Mouse (Mus musculus) left cerebral cortex, adult 18-20 months (tissue): ENCODE data around the gene Rbm5. TPM values are rescaled to one million over a fixed set of nuclear protein-coding genes. Genes with fewer than 3 reads are reported as not detected.
A peak's percentile ranks its signal among the peaks of the same experiment; 100 is the strongest.

ENCODE experiments used
- DNase-seq, 2 experiments: peaks; one replicate each; pipeline ENCODE4 v3.0.0; 2021 to 2022; ENCODE audit warnings: low spot score in 2 of 2, mixed read lengths in 1 of 2
- long read RNA-seq, 2 experiments: library from polyadenylated mRNA; stranded (forward); transcript quantifications; one replicate each; pipeline ENCODE4 v2.0.0; 2021
- total RNA-seq, 2 experiments: library from RNA; stranded (reverse); gene quantifications; 2 replicates each; pipeline ENCODE4 v1.2.3; 2021

Gene Rbm5
- 100 to 1,000 TPM; 120 to 133 TPM for total RNA-seq
- long read RNA-seq, experiment 1, full-length matches to known transcripts, result 64 of 99 reads
- long read RNA-seq, experiment 1, partial matches to known transcripts, result 19 of 99 reads
- long read RNA-seq, experiment 1, other reads (novel, unspliced or antisense), result 16 of 99 reads
- long read RNA-seq, experiment 2, full-length matches to known transcripts, result 52 of 76 reads
- long read RNA-seq, experiment 2, partial matches to known transcripts, result 13 of 76 reads
- long read RNA-seq, experiment 2, other reads (novel, unspliced or antisense), result 11 of 76 reads

- peak; percentile 93 to 95 for DNase-seq
Observed at GRCm38 (mm10) chr9:107770374-107771290, at the start of gene Rbm5. TSS of gene Rbm5 (minus strand) at chr9:107770996.

GRCm38 (mm10) chr9:107812132-107812531, 41.3 kb upstream of the Rbm5 start:
- no peak for DNase-seq

DNA sequence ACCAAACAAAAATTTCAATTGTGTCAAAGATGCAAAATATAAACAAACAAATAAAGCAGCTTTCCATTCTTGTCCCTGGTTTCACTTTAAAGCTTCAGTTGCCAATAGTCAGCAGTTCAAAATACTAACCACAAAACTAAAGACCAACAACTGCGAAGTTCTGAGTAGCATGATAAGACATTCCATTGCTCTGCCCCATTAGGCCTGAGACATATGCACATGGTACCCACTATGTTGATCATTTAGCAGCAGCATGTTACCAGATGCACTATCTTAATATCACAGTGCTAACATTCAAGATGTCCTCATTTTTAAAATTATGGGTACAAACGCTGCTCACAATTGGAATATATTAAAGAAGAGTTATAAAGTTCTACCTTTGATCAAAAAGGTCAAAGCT, 40.2 kb upstream of the Rbm5 start:
- DNase-seq, result no peak

DNA sequence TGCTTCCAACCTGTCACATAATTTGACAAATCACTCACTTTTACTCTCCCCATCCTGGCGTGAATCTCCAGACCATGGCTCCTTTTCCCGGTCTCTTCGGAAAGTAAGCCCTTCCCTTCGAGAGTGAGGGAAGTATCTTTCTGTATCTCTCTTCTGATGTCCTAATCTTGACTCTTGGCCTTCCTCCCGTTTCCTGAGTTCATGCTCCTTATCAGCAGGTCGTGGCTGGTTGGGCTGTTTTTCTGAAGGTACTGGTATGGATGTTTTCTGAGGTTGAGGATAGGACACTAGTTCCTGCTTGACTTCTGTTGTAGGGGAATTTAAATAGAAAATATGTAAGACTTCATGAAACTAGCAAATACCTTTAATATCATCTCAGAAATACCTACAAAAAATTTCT, 20.9 kb upstream of the Rbm5 start:
- no peak for DNase-seq

DNA sequence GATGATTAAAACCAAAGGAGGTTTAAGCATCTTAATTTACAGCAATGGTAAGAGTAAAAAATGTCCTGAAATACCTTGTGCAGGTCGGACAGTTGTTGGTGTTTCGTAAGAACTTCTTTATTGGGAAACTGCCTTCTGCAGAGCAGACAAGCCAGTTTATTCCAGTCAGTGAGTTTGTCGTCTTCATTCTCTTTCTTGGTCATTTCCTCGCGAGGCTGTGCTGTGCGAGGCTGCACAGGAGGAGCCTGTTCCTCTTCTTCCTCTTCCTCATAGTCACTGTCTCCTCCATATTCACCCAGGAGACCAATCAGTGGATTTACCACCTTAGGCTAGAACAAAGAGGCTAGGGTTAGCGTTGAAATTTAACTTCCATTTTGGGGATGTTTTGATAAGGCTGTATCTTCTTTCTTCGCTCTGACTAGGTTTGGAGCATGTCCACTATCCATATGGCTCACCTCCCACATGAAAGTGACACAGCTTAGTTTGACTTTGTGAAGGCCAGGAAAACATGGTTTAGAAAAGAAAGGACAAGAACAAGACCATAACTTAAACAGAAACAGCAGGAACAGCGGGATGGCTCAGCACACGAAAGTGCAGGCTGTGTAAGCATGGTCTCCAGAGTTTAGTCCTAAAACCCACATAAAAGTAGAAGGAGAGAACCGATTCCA, 11.9 kb upstream of the Rbm5 start:
- DNase-seq, result peak; percentile 33 to 42

- DNase-seq, result no peak
Observed at GRCm38 (mm10) chr9:107776809-107777208, 6.0 kb upstream of the Rbm5 start.

DNA sequence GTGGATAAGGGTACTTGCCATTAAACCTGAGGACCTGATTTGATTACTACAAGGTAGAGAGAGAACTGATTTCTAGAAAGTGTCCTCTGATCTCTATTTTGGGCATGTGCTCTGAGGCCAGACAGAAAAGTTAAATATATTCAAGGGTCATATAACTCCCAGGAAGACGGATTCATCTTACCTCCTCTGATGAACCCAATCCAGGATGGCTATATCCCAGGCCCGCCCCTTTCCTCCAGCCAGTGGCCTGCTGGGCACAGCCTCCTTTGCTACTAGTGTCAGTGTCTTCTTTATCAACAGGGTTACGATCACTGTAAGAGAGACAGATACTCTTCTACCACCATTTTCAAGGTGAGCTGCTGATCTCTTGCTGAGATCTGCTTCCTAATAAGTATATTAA, 3.6 kb upstream of the Rbm5 start:
- no peak for DNase-seq

GRCm38 (mm10) chr9:107771782-107772181, 986 bp upstream of the Rbm5 start:
- DNase-seq, result no peak

DNA sequence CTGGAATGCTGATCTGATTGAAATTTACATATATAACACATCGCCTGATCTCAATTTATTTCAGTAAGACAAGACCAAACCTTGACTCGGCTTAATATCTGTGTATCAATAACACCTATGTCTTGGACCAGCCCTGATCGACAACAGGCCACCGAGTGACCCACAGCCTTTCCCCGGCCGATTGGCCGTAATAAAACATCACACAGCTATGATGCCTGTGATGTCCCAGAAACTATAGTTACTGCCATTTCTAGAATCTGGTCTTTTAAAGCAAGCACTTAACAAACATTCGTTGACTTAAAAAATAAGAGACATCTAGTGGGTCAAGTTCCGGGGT, 791 bp downstream of the Rbm5 start:
- no peak for DNase-seq

DNA sequence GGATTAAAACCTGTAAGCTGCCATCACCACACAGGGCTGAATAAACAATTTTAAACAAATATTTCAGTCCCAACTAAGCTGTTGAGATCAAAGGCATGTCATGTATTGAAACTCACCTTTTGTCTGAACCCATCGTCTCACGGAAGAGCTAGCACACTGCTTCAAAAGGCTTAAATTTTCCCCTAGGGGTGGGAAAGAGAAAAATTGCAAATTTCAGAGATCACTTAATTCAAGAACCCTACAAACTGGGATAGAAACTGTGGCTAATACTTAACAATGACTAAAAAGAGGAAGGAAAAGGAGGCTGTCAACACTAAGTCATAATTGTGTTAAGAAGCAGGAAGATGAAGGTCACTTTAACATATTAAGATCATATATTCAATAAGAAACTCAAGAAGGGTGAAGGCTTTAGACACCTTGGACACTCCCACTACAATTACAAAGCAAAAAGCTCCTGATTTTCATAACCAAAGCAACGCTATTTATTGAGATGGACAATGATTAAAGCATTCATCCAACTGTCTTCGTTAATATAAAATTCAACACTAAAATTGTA, 1.3 kb downstream of the Rbm5 start:
- DNase-seq, result no peak

DNA sequence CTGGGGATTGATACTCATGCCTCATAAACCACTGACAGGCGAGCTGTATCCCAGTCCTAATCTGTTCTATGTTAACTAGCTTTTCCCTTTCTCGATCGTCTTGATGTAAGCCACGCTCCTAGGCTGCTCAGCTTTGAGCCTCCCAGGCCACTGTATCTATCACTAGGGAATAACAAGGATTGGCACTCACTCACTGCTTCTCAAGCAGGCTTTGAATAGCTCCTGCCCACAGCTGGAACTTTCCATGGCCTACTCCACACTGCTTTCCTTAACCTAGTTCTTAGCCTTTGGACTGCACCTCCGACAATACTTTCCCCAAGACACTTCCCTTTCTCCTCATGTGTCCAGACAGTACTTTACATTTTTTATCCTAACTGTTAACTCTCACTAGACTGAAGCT, 1.9 kb downstream of the Rbm5 start:
- no peak for DNase-seq

DNA sequence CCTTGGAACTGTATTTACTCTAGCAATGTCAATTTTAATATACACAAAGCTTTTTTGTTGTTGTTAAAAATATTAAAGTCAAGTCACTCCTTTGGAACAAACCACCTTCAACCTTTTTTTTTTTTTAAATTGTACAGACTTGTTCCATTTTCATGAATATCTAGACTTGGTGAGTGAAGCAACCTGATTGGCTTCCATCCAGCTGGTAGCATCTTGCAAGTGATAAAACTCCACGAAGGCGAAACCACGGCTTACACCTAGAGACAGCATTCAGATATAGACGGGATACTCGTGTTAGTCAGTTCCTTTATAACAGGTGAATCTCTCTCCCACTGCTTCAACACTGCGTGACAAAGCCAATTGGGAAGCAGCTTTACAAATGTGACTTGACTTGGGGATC, 11.2 kb downstream of the Rbm5 start:
- no peak for DNase-seq

DNA sequence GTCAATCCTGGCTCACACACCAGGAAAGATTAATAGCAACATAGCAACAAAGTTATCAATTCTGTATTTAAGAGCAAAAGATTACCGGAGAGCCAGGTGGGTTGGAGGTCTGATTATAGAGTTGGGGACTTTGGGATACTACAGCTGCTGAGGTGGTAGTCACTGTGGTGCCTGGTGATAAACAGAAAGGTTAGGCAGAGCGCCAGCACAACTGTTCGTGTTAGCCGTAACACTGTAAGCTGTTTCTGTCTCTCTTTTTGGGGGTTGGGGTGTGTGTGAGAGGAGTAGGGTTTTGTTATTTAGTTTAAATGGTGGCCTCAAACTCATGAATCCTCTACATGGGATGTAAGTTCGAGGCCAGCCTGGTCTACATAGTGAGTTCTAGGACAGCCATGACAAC, 20.4 kb downstream of the Rbm5 start:
- DNase-seq, result no peak

DNA sequence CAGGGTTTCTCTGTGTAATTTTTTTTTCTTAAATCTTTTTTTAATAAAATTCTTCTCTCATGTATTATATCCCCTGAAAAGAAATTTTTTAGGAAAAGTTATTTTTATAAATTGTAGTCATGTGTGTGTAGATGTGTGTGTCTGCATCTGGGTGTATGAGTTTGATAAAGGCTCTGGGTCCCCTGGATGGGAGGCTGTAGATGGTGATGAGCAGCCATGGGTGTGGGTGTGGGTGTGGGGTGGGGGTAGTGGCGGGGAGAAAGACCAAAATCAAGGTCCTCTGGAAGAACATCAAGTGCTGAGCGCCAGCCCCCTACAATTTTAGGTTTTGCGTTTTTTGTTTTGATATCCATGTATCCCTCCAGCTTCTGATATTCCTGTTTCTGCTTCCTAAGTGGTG, 22.7 kb downstream of the Rbm5 start:
- no peak for DNase-seq

- no peak for DNase-seq
Observed at GRCm38 (mm10) chr9:107747310-107747709, 23.5 kb downstream of the Rbm5 start.

- DNase-seq, result no peak
Observed at GRCm38 (mm10) chr9:107746679-107747078, 24.1 kb downstream of the Rbm5 start.

GRCm38 (mm10) chr9:107744061-107744460, 26.7 kb downstream of the Rbm5 start:
- DNase-seq, result no peak

DNA sequence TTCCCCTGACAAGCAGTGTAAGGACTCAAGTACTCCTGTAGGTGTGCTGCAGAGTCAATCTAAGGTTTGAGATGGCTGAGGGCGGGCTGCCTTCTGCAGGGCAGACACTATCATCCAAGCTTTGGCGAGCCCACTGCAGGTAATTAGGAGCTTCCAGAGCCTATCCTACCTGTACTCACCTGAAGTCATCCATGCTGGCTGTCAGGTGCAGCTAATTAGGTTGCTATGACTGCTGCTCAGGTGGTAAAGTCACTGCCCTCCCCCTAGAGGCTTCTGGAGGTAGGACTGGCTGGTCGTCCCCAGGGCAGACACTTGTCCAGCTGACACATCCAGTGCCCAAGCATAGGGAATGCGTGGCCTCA, 32.0 kb downstream of the Rbm5 start:
- DNase-seq, result peak in 1 of 2 experiments; percentile 21

DNA sequence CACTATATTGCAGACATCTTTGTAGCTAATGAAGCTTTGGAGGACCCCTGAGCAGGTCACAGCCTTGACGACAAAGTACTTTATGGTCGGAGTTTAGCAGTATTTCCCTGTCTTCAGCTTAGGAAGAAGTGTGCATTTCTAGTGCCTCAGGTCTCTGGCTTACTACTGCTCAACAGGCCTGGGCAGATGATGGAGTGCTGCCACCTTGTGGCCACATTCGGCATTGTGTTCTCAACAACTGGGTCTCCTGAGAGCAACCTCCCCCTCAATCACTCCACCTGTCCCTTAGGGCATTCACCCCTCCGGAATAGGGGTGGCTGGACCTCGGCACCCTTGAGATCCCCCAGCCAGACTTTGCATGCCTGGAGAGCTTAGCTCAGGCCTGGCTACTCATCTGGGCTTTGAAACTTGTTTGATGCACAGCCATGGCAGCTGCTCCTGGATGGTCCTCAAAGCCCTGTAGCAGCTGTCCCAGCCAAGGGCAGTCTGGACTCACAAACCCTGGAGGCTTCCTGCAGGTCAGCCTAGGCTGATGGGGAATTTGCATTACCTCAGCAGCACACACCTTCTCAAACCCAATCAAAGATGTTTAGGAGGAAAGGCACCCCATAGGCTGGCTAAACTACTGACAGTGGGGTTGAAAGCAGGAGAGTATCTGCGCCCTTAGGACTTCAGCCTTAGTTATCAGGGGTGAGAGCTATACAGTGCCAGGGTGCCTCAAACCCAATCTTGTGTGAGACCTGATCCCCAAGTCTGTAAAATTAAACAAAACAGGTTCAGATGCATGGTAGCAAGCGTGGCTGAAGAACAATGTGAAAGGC, 32.6 kb downstream of the Rbm5 start:
- peak; percentile 84 to 89 for DNase-seq

DNA sequence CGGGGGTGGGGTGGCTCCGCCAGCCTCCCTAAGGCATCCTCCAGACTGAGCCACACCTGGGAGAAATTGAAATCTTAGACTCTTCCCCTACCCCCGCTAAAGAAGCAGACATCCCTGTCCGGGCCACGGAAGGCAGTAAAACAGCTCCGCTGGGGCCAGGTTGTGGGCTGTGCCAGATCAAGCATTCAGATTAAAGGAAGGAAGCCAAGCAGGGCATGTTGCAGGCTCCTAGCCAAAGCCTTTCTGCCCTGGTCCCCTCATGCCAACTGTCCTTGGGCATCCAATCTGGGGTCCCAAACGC, 34.7 kb downstream of the Rbm5 start:
- no peak for DNase-seq
